Mouse (Mus musculus) testis, adult 2 months (tissue): ENCODE measurements at regions not wholly inside any gene's neighbourhood (a gene's known extent, or its start where the extent isn't known, plus 50 kb on each side); places are given as distances from the start of the nearest gene placed in this dataset.

Experiments used
- CTCF ChIP-seq: fragments of 200-500 bp; IDR thresholded peaks from 2 replicates; pipeline ENCODE4 v1.5.1; 2012; ENCODE audit warnings: low read depth, mild to moderate bottlenecking, inconsistent platforms, low read length, moderate library complexity; ENCODE audit not compliant: control insufficient read depth, insufficient read depth, insufficient replicate concordance
- POLR2A ChIP-seq: fragments of 200-500 bp; IDR thresholded peaks from 2 replicates; pipeline ENCODE4 v1.6.1; 2012; ENCODE audit warnings: low read depth, mild to moderate bottlenecking, inconsistent platforms, low read length, moderate library complexity; ENCODE audit not compliant: control insufficient read depth

- TF ChIP-seq POLR2A (no peak), CTCF (no peak)
These were observed 204.9 kb upstream of the Irx5 start for GRCm38 (mm10) chr8:92152478-92152877.
